Comparison of ENCODE assay signal across 20 mouse cellular contexts in genomic region chr12:65390330-65390729, GRCm38 (mm10).
DNase-seq lines count a peak whose midpoint lies in the region; ATAC-seq lines count a peak whose summit lies in the region.
"Had no signal": no experiment of that assay in that cellular context is flagged by ENCODE, and none has a peak within 500 bp of the region (broad histone marks: within the 10 kb centered on the region; RNA-seq: fewer than 3 reads in every experiment).

No protein-coding gene starts in this region.

- no peaks in the 10 kb centered on the region for H3K36me3 ChIP-seq in forebrain, embryonic 10.5 days (replicated peaks)
- no peaks in the 10 kb centered on the region for H3K36me3 ChIP-seq in forebrain, embryonic 11.5 days (ENCODE audit: control insufficient read depth, insufficient read depth, low read length)
- H3K36me3 ChIP-seq: embryonic facial prominence, embryonic 15.5 days; forebrain, embryonic 15.5 days; heart, embryonic 13.5 days; hindbrain, embryonic 13.5 days; intestine, embryonic 15.5 days; limb, embryonic 10.5 days; liver, embryonic 12.5 days; lung, embryonic 15.5 days; neural tube, embryonic 15.5 days had no signal

- intact Hi-C loops in heart, postnatal 14 days (cut with DNase I): no loop called here

- H3K9me3 ChIP-seq in forebrain, embryonic 10.5 days: no peaks in the 10 kb centered on the region
- H3K9me3 ChIP-seq in forebrain, embryonic 11.5 days (ENCODE audit: control insufficient read depth, low read length): no peaks in the 10 kb centered on the region
- H3K9me3 ChIP-seq: embryonic facial prominence, embryonic 15.5 days; forebrain, embryonic 15.5 days; hindbrain, embryonic 13.5 days; intestine, embryonic 15.5 days; limb, embryonic 10.5 days; lung, embryonic 15.5 days; neural tube, embryonic 15.5 days had no signal

- H3K4me2 ChIP-seq in forebrain, embryonic 11.5 days (ENCODE audit: low read depth, low read length, severe bottlenecking): no peak overlapping the region
- H3K4me2 ChIP-seq: embryonic facial prominence, embryonic 15.5 days; forebrain, embryonic 15.5 days; heart, embryonic 13.5 days; hindbrain, embryonic 13.5 days; intestine, embryonic 15.5 days; liver, embryonic 12.5 days; lung, embryonic 15.5 days; neural tube, embryonic 15.5 days had no signal

- WGBS in forebrain, embryonic 10.5 days: 87% methylated on average over 6 of the region's 6 CpGs
- WGBS in forebrain, embryonic 11.5 days: 86% methylated on average over 6 of the region's 6 CpGs

- ATAC-seq in forebrain, embryonic 11.5 days (replicated peaks; ENCODE audit: low FRiP score): no peak
- ATAC-seq: activated CD4-positive, CD25-positive, alpha-beta regulatory T cell, adult 4 months; intestine, embryonic 15.5 days; liver, embryonic 12.5 days had no signal

- DNase-seq in forebrain, embryonic 10.5 days (ENCODE audit: extremely low spot score, low spot score): no peak
- no peak for DNase-seq in forebrain, embryonic 11.5 days (ENCODE audit: low spot score)
- DNase-seq in left cerebral cortex, adult 9 months (ENCODE audit: low spot score in 2 of 2): peak; percentile 10 to 42
- no peak for DNase-seq in left cerebral cortex, adult 8-10 months (ENCODE audit: low spot score in 2 of 2)
- DNase-seq in frontal cortex, postnatal 36 days (ENCODE audit: low spot score in 2 of 2): peak; percentile 42 to 51
- peak; percentile 51 to 56 for DNase-seq in right cerebral cortex, postnatal 10 days (ENCODE audit: low spot score in 2 of 2)
- no peak for DNase-seq in heart, postnatal 14 days
- DNase-seq in adipocyte (ENCODE audit: low spot score): no peak
- DNase-seq: cerebellum, adult 11 months had no signal

- peaks cover 19% of the 10 kb centered on the region for H3K4me1 ChIP-seq in forebrain, embryonic 10.5 days
- no peaks in the 10 kb centered on the region for H3K4me1 ChIP-seq in forebrain, embryonic 11.5 days (replicated peaks; ENCODE audit: control insufficient read depth, insufficient read depth, low read length)
- H3K4me1 ChIP-seq: embryonic facial prominence, embryonic 15.5 days; intestine, embryonic 15.5 days; liver, embryonic 12.5 days; lung, embryonic 15.5 days; neural tube, embryonic 15.5 days had no signal

- peak overlapping the region; percentile 58; the same call in 1 of the 2 replicates for H3K27ac ChIP-seq in forebrain, embryonic 10.5 days
- H3K27ac ChIP-seq in forebrain, embryonic 11.5 days (ENCODE audit: low read depth, low read length): no peak overlapping the region
- H3K27ac ChIP-seq: embryonic facial prominence, embryonic 15.5 days; forebrain, embryonic 15.5 days; heart, embryonic 13.5 days; hindbrain, embryonic 13.5 days; intestine, embryonic 15.5 days; kidney, postnatal 0 days; limb, embryonic 10.5 days; liver, embryonic 12.5 days; lung, embryonic 15.5 days; neural tube, embryonic 15.5 days had no signal

- no peaks in the 10 kb centered on the region for H3K27me3 ChIP-seq in forebrain, embryonic 10.5 days (ENCODE audit: poor library complexity, severe bottlenecking)
- no peaks in the 10 kb centered on the region for H3K27me3 ChIP-seq in forebrain, embryonic 11.5 days (ENCODE audit: control insufficient read depth, insufficient read depth, low read length)
- H3K27me3 ChIP-seq: embryonic facial prominence, embryonic 15.5 days; forebrain, embryonic 15.5 days; heart, embryonic 13.5 days; hindbrain, embryonic 13.5 days; intestine, embryonic 15.5 days; liver, embryonic 12.5 days; lung, embryonic 15.5 days; neural tube, embryonic 15.5 days had no signal

- H3K9ac ChIP-seq in forebrain, embryonic 11.5 days (ENCODE audit: low read length): no peak overlapping the region
- H3K9ac ChIP-seq: embryonic facial prominence, embryonic 15.5 days; forebrain, embryonic 15.5 days; heart, embryonic 13.5 days; hindbrain, embryonic 13.5 days; intestine, embryonic 15.5 days; liver, embryonic 12.5 days; lung, embryonic 15.5 days; neural tube, embryonic 15.5 days had no signal

- no peak overlapping the region for H3K4me3 ChIP-seq in forebrain, embryonic 10.5 days
- no peak overlapping the region for H3K4me3 ChIP-seq in forebrain, embryonic 11.5 days (ENCODE audit: low read depth, low read length)
- H3K4me3 ChIP-seq: embryonic facial prominence, embryonic 15.5 days; forebrain, embryonic 15.5 days; heart, embryonic 13.5 days; hindbrain, embryonic 13.5 days; intestine, embryonic 15.5 days; limb, embryonic 10.5 days; liver, embryonic 12.5 days; lung, embryonic 15.5 days; neural tube, embryonic 15.5 days had no signal

Comparison
In these comparisons a context has a peak if more than half of its experiments do, and no peak if none do; other contexts are left out.
1. DNase-seq: peak in left cerebral cortex, adult 9 months (2 of 2), frontal cortex, postnatal 36 days (2 of 2) and right cerebral cortex, postnatal 10 days (2 of 2); none in forebrain, embryonic 10.5 days (single experiment), forebrain, embryonic 11.5 days (single experiment), left cerebral cortex, adult 8-10 months (0 of 2), heart, postnatal 14 days (0 of 2) and adipocyte (single experiment).